Mouse (Mus musculus): ENCODE results near the gene Arid1b. TPM values are rescaled to one million over a fixed set of nuclear protein-coding genes. Genes with fewer than 3 reads are reported as not detected.

Gene Arid1b
- polyA plus RNA-seq, 1 experiment, result 2.6 TPM

GRCm38 (mm10) chr17:5053201-5053600 lies 59.1 kb downstream of the Arid1b start:
- Histone ChIP-seq H3K36me3 (ENCODE audit: control insufficient read depth) (peaks cover 12% of the 10 kb centered on the region), H3K4me1 (ENCODE audit: control insufficient read depth) (peaks cover 16% of the 10 kb centered on the region), H3K4me3 (replicated peaks) (no peak overlapping the region), H3K27me3 (ENCODE audit: control insufficient read depth) (no peaks in the 10 kb centered on the region), H3K9me3 (ENCODE audit: control insufficient read depth, low read length) (no peaks in the 10 kb centered on the region)
- no peak for TF ChIP-seq TAL1 (IDR thresholded peaks at IDR 0.05; ENCODE audit: low read length)
- no peak for TF ChIP-seq GATA1 (IDR thresholded peaks at IDR 0.05; ENCODE audit: low read length)

DNA sequence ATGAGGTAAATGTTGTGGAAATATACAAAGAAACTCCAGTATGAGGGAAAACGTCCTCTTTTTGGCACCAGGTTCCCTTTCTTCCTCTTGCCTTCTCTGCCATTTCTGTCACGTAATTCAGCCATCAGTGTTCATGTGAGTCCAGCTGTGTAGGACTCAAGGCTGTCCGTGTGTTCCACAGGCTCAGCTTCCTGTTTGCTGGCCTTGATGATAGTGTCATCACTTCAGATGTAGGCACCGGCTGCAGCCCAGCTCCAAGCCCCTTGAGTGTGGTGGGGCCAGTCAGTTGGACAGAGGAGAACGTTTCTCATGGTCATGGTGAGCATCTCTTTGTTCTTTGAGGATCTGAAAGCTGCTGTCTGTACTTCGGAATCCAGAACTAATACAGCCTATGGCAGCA lies 61.3 kb downstream of the Arid1b start:
- Histone ChIP-seq H3K4me1 (ENCODE audit: control insufficient read depth) (peaks cover 33% of the 10 kb centered on the region), H3K27me3 (ENCODE audit: control insufficient read depth) (no peaks in the 10 kb centered on the region), H3K36me3 (ENCODE audit: control insufficient read depth) (peaks cover 12% of the 10 kb centered on the region), H3K9me3 (ENCODE audit: control insufficient read depth, low read length) (no peaks in the 10 kb centered on the region), H3K4me3 (replicated peaks) (no peak overlapping the region)
- TF ChIP-seq TAL1 (IDR thresholded peaks at IDR 0.05; ENCODE audit: low read length), result no peak
- TF ChIP-seq GATA1 (IDR thresholded peaks at IDR 0.05; ENCODE audit: low read length), result no peak

GRCm38 (mm10) chr17:5056654-5057053 lies 62.5 kb downstream of the Arid1b start:
- H3K27me3 ChIP-seq (ENCODE audit: control insufficient read depth), result no peaks in the 10 kb centered on the region
- TF ChIP-seq GATA1 (IDR thresholded peaks at IDR 0.05; ENCODE audit: low read length) (no peak), TAL1 (IDR thresholded peaks at IDR 0.05; ENCODE audit: low read length) (no peak)
- peaks cover 9% of the 10 kb centered on the region for H3K36me3 ChIP-seq (ENCODE audit: control insufficient read depth)
- peaks cover 35% of the 10 kb centered on the region for H3K4me1 ChIP-seq (ENCODE audit: control insufficient read depth)
- no peak overlapping the region for H3K4me3 ChIP-seq (replicated peaks)
- no peaks in the 10 kb centered on the region for H3K9me3 ChIP-seq (ENCODE audit: control insufficient read depth, low read length)

DNA sequence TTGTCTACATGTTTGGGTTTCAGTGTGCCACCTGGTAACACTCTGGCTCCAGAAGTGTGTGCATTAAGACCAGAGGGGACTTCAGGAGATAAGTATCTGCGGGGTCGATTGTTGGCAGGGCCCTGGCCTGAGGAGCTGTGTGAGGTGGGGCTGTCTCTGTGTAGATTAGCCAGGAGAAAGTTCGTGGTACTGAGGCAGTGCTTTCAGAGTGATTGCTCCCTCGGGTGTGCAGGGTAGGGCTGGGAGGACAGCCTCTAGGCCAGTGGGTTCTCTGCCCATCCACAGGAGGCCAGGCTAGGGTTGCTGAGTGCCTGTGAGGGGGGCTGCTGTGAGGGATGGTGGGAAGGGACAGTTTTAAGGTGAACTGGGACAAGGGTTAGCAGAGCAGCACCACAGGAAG lies 63.2 kb downstream of the Arid1b start:
- Histone ChIP-seq H3K4me3 (replicated peaks) (no peak overlapping the region), H3K27me3 (ENCODE audit: control insufficient read depth) (no peaks in the 10 kb centered on the region), H3K36me3 (ENCODE audit: control insufficient read depth) (peaks cover 8% of the 10 kb centered on the region), H3K9me3 (ENCODE audit: control insufficient read depth, low read length) (no peaks in the 10 kb centered on the region), H3K4me1 (ENCODE audit: control insufficient read depth) (peaks cover 35% of the 10 kb centered on the region)
- no peak for TF ChIP-seq GATA1 (IDR thresholded peaks at IDR 0.05; ENCODE audit: low read length)
- TF ChIP-seq TAL1 (IDR thresholded peaks at IDR 0.05; ENCODE audit: low read length), result no peak

GRCm38 (mm10) chr17:5057944-5058720 lies 64.0 kb downstream of the Arid1b start:
- peaks cover 4% of the 10 kb centered on the region for H3K36me3 ChIP-seq (ENCODE audit: control insufficient read depth)
- TF ChIP-seq GATA1 (IDR thresholded peaks at IDR 0.05; ENCODE audit: low read length) (no peak), TAL1 (IDR thresholded peaks at IDR 0.05; ENCODE audit: low read length) (no peak)
- H3K27me3 ChIP-seq (ENCODE audit: control insufficient read depth), result no peaks in the 10 kb centered on the region
- peaks cover 35% of the 10 kb centered on the region for H3K4me1 ChIP-seq (ENCODE audit: control insufficient read depth)
- no peaks in the 10 kb centered on the region for H3K9me3 ChIP-seq (ENCODE audit: control insufficient read depth, low read length)
- H3K4me3 ChIP-seq (replicated peaks), result no peak overlapping the region

GRCm38 (mm10) chr17:5059092-5059601 lies 65.0 kb downstream of the Arid1b start:
- peaks cover 36% of the 10 kb centered on the region for H3K4me1 ChIP-seq (ENCODE audit: control insufficient read depth)

GRCm38 (mm10) chr17:5060515-5061084 lies 66.5 kb downstream of the Arid1b start:
- no peaks in the 10 kb centered on the region for H3K9me3 ChIP-seq (ENCODE audit: control insufficient read depth, low read length)
- H3K4me3 ChIP-seq (replicated peaks), result no peak overlapping the region
- no peak for TF ChIP-seq GATA1 (IDR thresholded peaks at IDR 0.05; ENCODE audit: low read length)
- no peak for TF ChIP-seq TAL1 (IDR thresholded peaks at IDR 0.05; ENCODE audit: low read length)
- H3K27me3 ChIP-seq (ENCODE audit: control insufficient read depth), result no peaks in the 10 kb centered on the region
- peaks cover 39% of the 10 kb centered on the region for H3K4me1 ChIP-seq (ENCODE audit: control insufficient read depth)
- peaks cover 2% of the 10 kb centered on the region for H3K36me3 ChIP-seq (ENCODE audit: control insufficient read depth)

More at GRCm38 (mm10) chr17:5059092-5059601, 65.0 kb downstream of the Arid1b start:
- Histone ChIP-seq H3K36me3 (ENCODE audit: control insufficient read depth) (peaks cover 2% of the 10 kb centered on the region), H3K9me3 (ENCODE audit: control insufficient read depth, low read length) (no peaks in the 10 kb centered on the region), H3K27me3 (ENCODE audit: control insufficient read depth) (no peaks in the 10 kb centered on the region), H3K4me3 (replicated peaks) (no peak overlapping the region)
- TF ChIP-seq TAL1 (IDR thresholded peaks at IDR 0.05; ENCODE audit: low read length), result no peak

DNA sequence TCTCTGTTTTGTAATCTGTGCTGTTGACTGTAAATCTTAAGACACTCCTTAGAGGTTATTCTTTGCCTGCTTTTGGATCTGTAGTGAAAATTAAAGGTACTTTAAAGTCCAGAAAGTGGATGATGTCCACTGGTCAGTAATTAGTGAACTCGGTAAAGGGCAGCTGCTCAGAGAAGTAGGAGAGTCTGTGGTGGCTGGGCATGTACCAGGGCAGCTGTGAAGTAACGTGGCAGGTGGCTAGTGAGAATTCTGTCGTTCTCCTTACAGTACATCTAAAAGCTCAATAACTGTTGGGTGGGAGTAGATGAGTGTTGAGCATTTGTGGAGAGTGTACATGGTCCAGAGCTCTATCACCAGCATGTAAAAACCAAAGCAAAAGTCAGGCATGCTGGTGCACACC lies 67.1 kb downstream of the Arid1b start:
- Histone ChIP-seq H3K9me3 (ENCODE audit: control insufficient read depth, low read length) (no peaks in the 10 kb centered on the region), H3K27me3 (ENCODE audit: control insufficient read depth) (no peaks in the 10 kb centered on the region), H3K4me3 (replicated peaks) (no peak overlapping the region), H3K36me3 (ENCODE audit: control insufficient read depth) (peaks cover 2% of the 10 kb centered on the region), H3K4me1 (ENCODE audit: control insufficient read depth) (peaks cover 39% of the 10 kb centered on the region)
- TF ChIP-seq GATA1 (IDR thresholded peaks at IDR 0.05; ENCODE audit: low read length), result no peak
- no peak for TF ChIP-seq TAL1 (IDR thresholded peaks at IDR 0.05; ENCODE audit: low read length)

DNA sequence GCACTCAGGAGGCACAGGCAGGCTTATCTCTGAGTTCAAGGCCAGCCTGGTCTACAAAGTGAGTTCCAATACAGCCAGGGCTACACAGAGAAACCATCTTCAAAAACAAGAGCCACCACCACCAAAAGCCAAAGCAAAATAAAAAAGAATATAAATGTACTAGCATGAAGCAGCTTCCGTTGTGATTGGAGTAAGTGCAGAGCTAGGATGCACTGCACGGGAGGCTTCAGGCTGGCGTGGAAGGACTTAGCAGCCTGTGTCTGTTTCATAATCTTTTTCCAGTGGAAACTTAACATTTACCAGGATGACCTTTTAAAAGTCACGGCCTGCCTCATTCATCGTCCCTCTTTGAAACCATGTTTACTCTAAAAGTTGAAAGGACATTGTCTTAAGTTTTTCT lies 67.5 kb downstream of the Arid1b start:
- Histone ChIP-seq H3K36me3 (ENCODE audit: control insufficient read depth) (peaks cover 2% of the 10 kb centered on the region), H3K4me1 (ENCODE audit: control insufficient read depth) (peaks cover 40% of the 10 kb centered on the region)

More for the DNA sequence above, 67.5 kb downstream of the Arid1b start:
- TF ChIP-seq GATA1 (IDR thresholded peaks at IDR 0.05; ENCODE audit: low read length) (no peak), TAL1 (IDR thresholded peaks at IDR 0.05; ENCODE audit: low read length) (no peak)
- Histone ChIP-seq H3K9me3 (ENCODE audit: control insufficient read depth, low read length) (no peaks in the 10 kb centered on the region), H3K27me3 (ENCODE audit: control insufficient read depth) (no peaks in the 10 kb centered on the region), H3K4me3 (replicated peaks) (no peak overlapping the region)
